In genomic region chr2:120099886-120100285, GRCm38 (mm10) we compare ENCODE assay signal across 8 mouse cellular contexts. TPM values are rescaled to one million over a fixed set of nuclear protein-coding genes. Genes with fewer than 3 reads are reported as not detected.
DNase-seq lines count a peak whose midpoint lies in the region.

No protein-coding gene starts in this region.

- DNase-seq in heart, adult 18-20 months: peak; percentile 75 to 86
- DNase-seq in heart, postnatal 25 days (ENCODE audit: low spot score): no peak
- DNase-seq in 416B (ENCODE audit: low read depth): peak; percentile 92
- DNase-seq in heart, adult 9 months (ENCODE audit: low spot score in 2 of 2): peak; percentile 59 to 75
- DNase-seq in lung, postnatal 10 days: peak; percentile 29
- no peak for DNase-seq in cerebellum, adult 11-12 months
- no peak for DNase-seq in cerebellum, postnatal 10 days
- no peak for DNase-seq in kidney, postnatal 10 days

- intact Hi-C loops in heart, postnatal 25 days (cut with DNase I): no loop called here

RNA-seq across cellular contexts. Expression of gene Ehd4, which starts 54.5 kb away (rescaled TPM):
- total RNA-seq in heart, adult 18-20 months (2021): 100 to 1,000 TPM; 382 to 400 TPM
- total RNA-seq in heart, postnatal 25 days (2021): 100 to 1,000 TPM; 377 to 459 TPM

Comparison
In these comparisons a context has a peak if more than half of its experiments do, and no peak if none do; other contexts are left out.
1. DNase-seq: peak in heart, adult 18-20 months (2 of 2), 416B (single experiment), heart, adult 9 months (2 of 2) and lung, postnatal 10 days (single experiment); none in heart, postnatal 25 days (single experiment), cerebellum, adult 11-12 months (single experiment), cerebellum, postnatal 10 days (0 of 2) and kidney, postnatal 10 days (single experiment).